Mouse (Mus musculus): ENCODE results near the gene Orm1.

GRCm38 (mm10) chr4:63385253-63385652 is 40.9 kb downstream of the Orm1 start:
- no peak for TF ChIP-seq POLR2A (IDR thresholded peaks at IDR 0.05; ENCODE audit: control insufficient read depth in 1 of 2, insufficient read depth in 1 of 2, low read depth in 1 of 2, low read length in 2 of 2, poor library complexity in 1 of 2)
- TF ChIP-seq MAFK (IDR thresholded peaks at IDR 0.05; ENCODE audit: borderline replicate concordance, low read depth, low read length) = no peak
- TF ChIP-seq GATA1 (IDR thresholded peaks at IDR 0.05; ENCODE audit: low read depth, low read length) = no peak
- no peak for TF ChIP-seq EP300 (IDR thresholded peaks at IDR 0.05; ENCODE audit: low read depth in 1 of 2, low read length in 2 of 2)
- TF ChIP-seq CTCF (IDR thresholded peaks at IDR 0.05 in 2 of 3, conservative IDR thresholded peaks at IDR 0.05 in 1 of 3; ENCODE audit: control insufficient read depth in 1 of 3, insufficient read depth in 1 of 3, low read depth in 2 of 3, low read length in 3 of 3, poor library complexity in 1 of 3, severe bottlenecking in 1 of 3) = no peak
- TF ChIP-seq E2F4 (IDR thresholded peaks at IDR 0.05; ENCODE audit: borderline replicate concordance, low read depth, low read length) = no peak
- TF ChIP-seq MEF2A (IDR thresholded peaks at IDR 0.05; ENCODE audit: extremely low read depth, insufficient replicate concordance, low read depth, low read length, poor library complexity, severe bottlenecking) = no peak
